Mouse (Mus musculus) intestine, embryonic 15.5 days (tissue): ENCODE results near the gene Efcc1. TPM values are rescaled to one million over a fixed set of nuclear protein-coding genes. Genes with fewer than 3 reads are reported as not detected.

ENCODE experiments used
- ATAC-seq: fragments of 200-750 bp; cut with Nextera tagmentation; 2 replicates; pipeline ENCODE4 v1.8.0; 2017; ENCODE audit warnings: moderate TSS enrichment, moderate library complexity
- H3K27ac ChIP-seq: fragments of 300-500 bp; sonication (generic); 2 replicates; pipeline ENCODE4 v1.5.1; 2015; ENCODE audit warnings: mild to moderate bottlenecking, inconsistent platforms
- H3K27me3 ChIP-seq: fragments of 300-500 bp; sonication (generic); replicated peaks from 2 replicates; pipeline ENCODE4 v1.6.1; 2015; ENCODE audit warnings: inconsistent platforms
- H3K36me3 ChIP-seq: fragments of 300-500 bp; sonication (generic); 2 replicates; pipeline ENCODE4 v1.6.1; 2015; ENCODE audit warnings: inconsistent platforms
- H3K4me1 ChIP-seq: fragments of 300-500 bp; sonication (generic); replicated peaks from 2 replicates; pipeline ENCODE4 v1.6.1; 2015; ENCODE audit warnings: inconsistent platforms
- H3K4me2 ChIP-seq: fragments of 300-500 bp; sonication (generic); replicated peaks from 2 replicates; pipeline ENCODE4 v1.6.1; 2015; ENCODE audit warnings: mild to moderate bottlenecking, inconsistent platforms
- H3K4me3 ChIP-seq: fragments of 300-500 bp; sonication (generic); replicated peaks from 2 replicates; pipeline ENCODE4 v1.5.1; 2015; ENCODE audit warnings: inconsistent platforms
- H3K9ac ChIP-seq: fragments of 300-500 bp; sonication (generic); 2 replicates; pipeline ENCODE4 v1.6.1; 2015; ENCODE audit warnings: inconsistent platforms
- H3K9me3 ChIP-seq: fragments of 300-500 bp; sonication (generic); 2 replicates; pipeline ENCODE4 v1.6.1; 2016; ENCODE audit warnings: inconsistent platforms
- WGBS: fragments of 180-500 bp; shearing (Covaris S2); methylation state at CpG from one replicate; pipeline ENCODE4 v1.1.7; 2015; 5-methylcytosine and 5-hydroxymethylcytosine counted together
- polyA plus RNA-seq: library from polyadenylated mRNA; unstranded; fragments of >200 nt; fragmentation: Nextera tagmentation; extraction: Ambion mirVana; gene quantifications from 2 replicates; pipeline ENCODE4 v1.2.1, GENCODE M21; 2015

The Efcc1 gene
- polyA plus RNA-seq, 1 experiment from 2014 or later, result 1.0 TPM

DNA sequence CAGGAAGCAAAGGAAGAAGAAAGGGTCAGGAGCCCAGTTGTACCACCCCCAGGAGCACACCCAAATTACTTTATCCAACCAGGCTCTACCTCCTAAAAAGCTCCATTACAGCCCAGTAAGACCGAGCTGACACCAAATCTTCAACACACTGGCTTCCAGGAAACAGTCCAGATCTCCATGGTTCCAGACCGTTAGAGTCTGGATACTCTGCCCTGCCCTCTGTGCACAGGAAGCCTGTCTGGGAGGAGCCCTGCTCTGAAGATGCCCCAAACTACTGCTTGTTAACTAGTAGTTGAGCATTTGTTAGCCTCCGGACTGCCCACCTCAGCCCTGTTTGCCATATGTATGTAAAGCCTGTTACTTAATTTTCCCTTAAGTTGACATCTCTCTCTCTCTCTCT is 15.4 kb downstream of the Efcc1 start:
- WGBS, result 57% methylated on average over 3 of the region's 3 CpGs
- ATAC-seq, result no peak

GRCm38 (mm10) chr6:87746849-87747248 is 16.2 kb downstream of the Efcc1 start:
- H3K4me2 ChIP-seq, result no peak overlapping the region
- H3K9ac ChIP-seq, result no peak overlapping the region
- no peaks in the 10 kb centered on the region for H3K27me3 ChIP-seq
- H3K9me3 ChIP-seq, result no peaks in the 10 kb centered on the region
- H3K4me3 ChIP-seq, result no peak overlapping the region
- no peak overlapping the region for H3K27ac ChIP-seq
- ATAC-seq, result peak; percentile 51; the same call in 1 of the 2 replicates
- peaks cover 8% of the 10 kb centered on the region; the same call in 1 of the 2 replicates for H3K4me1 ChIP-seq
- WGBS, result 56% methylated on average over 2 of the region's 2 CpGs
- H3K36me3 ChIP-seq, result no peaks in the 10 kb centered on the region

More for the DNA sequence above, 15.4 kb downstream of the Efcc1 start:
- no peaks in the 10 kb centered on the region for H3K9me3 ChIP-seq
- no peak overlapping the region for H3K27ac ChIP-seq
- no peak overlapping the region for H3K4me3 ChIP-seq
- H3K4me2 ChIP-seq, result no peak overlapping the region
- H3K9ac ChIP-seq, result no peak overlapping the region
- H3K27me3 ChIP-seq, result no peaks in the 10 kb centered on the region
- H3K36me3 ChIP-seq, result no peaks in the 10 kb centered on the region
- peaks cover 8% of the 10 kb centered on the region; the same call in 1 of the 2 replicates for H3K4me1 ChIP-seq

DNA sequence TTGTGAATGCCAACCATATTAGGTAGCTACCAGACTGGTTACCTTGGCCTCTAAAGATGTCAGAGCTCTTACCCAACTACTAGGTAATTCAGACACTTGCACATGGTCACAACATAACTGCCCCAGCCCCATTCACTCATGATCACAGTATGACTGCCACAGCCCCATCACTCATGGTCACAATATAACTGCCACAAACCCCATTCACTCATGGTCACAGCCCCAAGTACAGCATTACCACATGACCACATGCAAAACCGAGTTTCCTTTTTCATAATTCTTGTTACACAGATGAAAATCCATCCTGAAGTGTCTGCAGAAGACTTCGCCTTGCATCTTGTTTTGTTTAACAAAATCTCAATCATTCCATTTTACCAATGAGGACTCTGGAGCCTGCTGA is 17.4 kb downstream of the Efcc1 start:
- no peak overlapping the region for H3K4me2 ChIP-seq
- no peaks in the 10 kb centered on the region for H3K9me3 ChIP-seq
- no peaks in the 10 kb centered on the region; the same call in 1 of the 2 replicates for H3K27me3 ChIP-seq
- 82% methylated on average over 2 of the region's 2 CpGs for WGBS
- no peak overlapping the region for H3K4me3 ChIP-seq
- no peaks in the 10 kb centered on the region for H3K36me3 ChIP-seq
- ATAC-seq, result no peak
- H3K9ac ChIP-seq, result no peak overlapping the region
- no peak overlapping the region for H3K27ac ChIP-seq
- peaks cover 8% of the 10 kb centered on the region; the same call in 1 of the 2 replicates for H3K4me1 ChIP-seq

DNA sequence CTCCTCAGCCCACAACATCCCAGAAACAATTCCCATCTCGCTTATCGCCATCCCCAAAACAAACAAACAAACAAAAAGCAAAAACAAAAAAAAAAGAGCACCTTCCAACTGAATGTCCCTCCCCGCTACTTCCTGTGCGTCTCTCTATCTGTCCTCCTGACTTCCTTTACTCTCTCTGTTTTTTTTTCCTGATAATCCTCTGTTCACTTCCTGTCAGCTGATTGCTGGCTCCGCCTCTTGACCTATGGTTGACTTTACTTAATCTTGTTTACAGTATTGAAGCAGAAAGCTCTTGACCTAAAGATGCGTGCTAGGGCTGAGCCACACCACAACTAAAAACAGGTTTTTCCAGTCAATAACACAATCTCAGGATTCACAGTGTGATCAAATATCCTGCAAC is 17.9 kb downstream of the Efcc1 start:
- Histone ChIP-seq H3K9ac (no peak overlapping the region), H3K27me3 (no peaks in the 10 kb centered on the region; the same call in 1 of the 2 replicates), H3K27ac (no peak overlapping the region), H3K4me2 (no peak overlapping the region), H3K9me3 (no peaks in the 10 kb centered on the region), H3K36me3 (no peaks in the 10 kb centered on the region), H3K4me1 (peaks cover 8% of the 10 kb centered on the region; the same call in 1 of the 2 replicates), H3K4me3 (no peak overlapping the region)
- 79% methylated on average over 6 of the region's 6 CpGs for WGBS
- no peak for ATAC-seq

- Histone ChIP-seq H3K36me3 (no peaks in the 10 kb centered on the region), H3K9ac (no peak overlapping the region), H3K27ac (no peak overlapping the region), H3K4me1 (peaks cover 8% of the 10 kb centered on the region; the same call in 1 of the 2 replicates), H3K4me2 (no peak overlapping the region), H3K27me3 (no peaks in the 10 kb centered on the region; the same call in 1 of the 2 replicates), H3K9me3 (no peaks in the 10 kb centered on the region), H3K4me3 (no peak overlapping the region)
- no peak for ATAC-seq
- 87% methylated on average over 8 of the region's 8 CpGs for WGBS
Measured at GRCm38 (mm10) chr6:87750184-87750910, 19.7 kb downstream of the Efcc1 start.

- Histone ChIP-seq H3K9ac (no peak overlapping the region), H3K4me2 (no peak overlapping the region), H3K9me3 (no peaks in the 10 kb centered on the region), H3K4me3 (no peak overlapping the region), H3K27ac (no peak overlapping the region), H3K4me1 (peaks cover 5% of the 10 kb centered on the region; the same call in 1 of the 2 replicates), H3K27me3 (no peaks in the 10 kb centered on the region; the same call in 1 of the 2 replicates), H3K36me3 (no peaks in the 10 kb centered on the region)
- WGBS, result 84% methylated on average over 6 of the region's 6 CpGs
- ATAC-seq, result no peak
Measured at GRCm38 (mm10) chr6:87751574-87751973, 20.9 kb downstream of the Efcc1 start.

DNA sequence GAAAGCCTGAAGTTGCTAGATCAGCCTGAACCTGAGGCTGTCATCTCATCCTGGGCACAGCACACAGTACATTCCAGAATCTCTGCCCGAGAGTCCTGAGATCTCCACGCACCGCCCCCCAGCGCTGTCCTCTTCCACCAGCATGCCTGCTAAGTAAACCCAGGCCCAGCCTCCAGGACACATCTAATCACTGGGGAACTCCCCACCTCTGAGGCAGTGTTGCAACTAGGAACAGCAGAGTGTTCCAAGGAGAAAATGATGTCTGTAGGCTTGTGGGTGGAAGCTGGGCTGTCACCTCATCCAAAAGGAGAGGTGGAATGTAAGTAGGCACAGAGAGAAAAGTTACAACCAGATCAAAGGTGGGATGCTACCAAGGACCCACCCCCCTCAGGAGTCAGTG is 24.5 kb downstream of the Efcc1 start:
- Histone ChIP-seq H3K36me3 (no peaks in the 10 kb centered on the region), H3K4me1 (0 out of 2 replicates have a peak, but pooled peaks cover 3% of the 10 kb centered on the region), H3K9ac (no peak overlapping the region), H3K9me3 (no peaks in the 10 kb centered on the region), H3K4me3 (no peak overlapping the region), H3K27ac (no peak overlapping the region), H3K27me3 (no peaks in the 10 kb centered on the region; the same call in 1 of the 2 replicates), H3K4me2 (no peak overlapping the region)
- WGBS, result 91% methylated on average over 4 of the region's 4 CpGs
- ATAC-seq, result no peak

DNA sequence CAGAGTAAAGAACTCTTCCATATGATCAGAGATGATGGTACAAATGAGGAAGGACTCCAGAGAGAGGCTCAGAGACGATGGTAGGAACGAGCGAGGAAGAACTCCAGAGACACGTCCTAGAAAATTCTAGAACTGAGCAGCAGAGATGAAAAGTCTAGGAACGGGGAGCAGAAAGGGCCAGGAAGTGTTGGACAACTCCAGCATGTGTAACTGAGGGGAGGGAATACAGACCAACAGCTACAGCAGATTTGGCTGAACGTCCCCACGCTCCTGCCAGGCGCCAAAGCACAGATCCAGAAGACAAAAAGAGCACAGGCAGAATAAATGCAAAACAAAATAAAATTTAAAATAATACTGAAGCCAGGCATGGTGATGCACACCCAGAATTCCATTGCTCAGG is 26.2 kb downstream of the Efcc1 start:
- no peak overlapping the region for H3K4me3 ChIP-seq
- H3K9ac ChIP-seq, result no peak overlapping the region
- H3K27ac ChIP-seq, result no peak overlapping the region
- no peaks in the 10 kb centered on the region; the same call in 1 of the 2 replicates for H3K27me3 ChIP-seq
- no peak overlapping the region for H3K4me2 ChIP-seq
- no peaks in the 10 kb centered on the region for H3K36me3 ChIP-seq
- 92% methylated on average over 8 of the region's 8 CpGs for WGBS
- H3K4me1 ChIP-seq, result 0 out of 2 replicates have a peak, but pooled peaks cover 3% of the 10 kb centered on the region
- no peaks in the 10 kb centered on the region for H3K9me3 ChIP-seq
- ATAC-seq, result no peak

- Histone ChIP-seq H3K4me1 (0 out of 2 replicates have a peak, but pooled peaks cover 3% of the 10 kb centered on the region), H3K4me3 (no peak overlapping the region), H3K9me3 (no peaks in the 10 kb centered on the region), H3K27ac (no peak overlapping the region), H3K36me3 (no peaks in the 10 kb centered on the region), H3K4me2 (no peak overlapping the region), H3K27me3 (no peaks in the 10 kb centered on the region), H3K9ac (no peak overlapping the region)
- ATAC-seq, result 0 out of 2 replicates have a peak, but pooled peaks have one; percentile 25
- WGBS, result 45% methylated on average over 3 of the region's 3 CpGs
Measured at GRCm38 (mm10) chr6:87759404-87759803, 28.7 kb downstream of the Efcc1 start.

GRCm38 (mm10) chr6:87759850-87760249 is 29.2 kb downstream of the Efcc1 start:
- Histone ChIP-seq H3K27ac (no peak overlapping the region), H3K4me1 (0 out of 2 replicates have a peak, but pooled peaks cover 3% of the 10 kb centered on the region), H3K4me3 (no peak overlapping the region), H3K4me2 (no peak overlapping the region), H3K27me3 (no peaks in the 10 kb centered on the region), H3K9me3 (no peaks in the 10 kb centered on the region), H3K9ac (no peak overlapping the region), H3K36me3 (no peaks in the 10 kb centered on the region)
- 43% methylated on average over 3 of the region's 3 CpGs for WGBS
- no peak; the same call in 1 of the 2 replicates for ATAC-seq

DNA sequence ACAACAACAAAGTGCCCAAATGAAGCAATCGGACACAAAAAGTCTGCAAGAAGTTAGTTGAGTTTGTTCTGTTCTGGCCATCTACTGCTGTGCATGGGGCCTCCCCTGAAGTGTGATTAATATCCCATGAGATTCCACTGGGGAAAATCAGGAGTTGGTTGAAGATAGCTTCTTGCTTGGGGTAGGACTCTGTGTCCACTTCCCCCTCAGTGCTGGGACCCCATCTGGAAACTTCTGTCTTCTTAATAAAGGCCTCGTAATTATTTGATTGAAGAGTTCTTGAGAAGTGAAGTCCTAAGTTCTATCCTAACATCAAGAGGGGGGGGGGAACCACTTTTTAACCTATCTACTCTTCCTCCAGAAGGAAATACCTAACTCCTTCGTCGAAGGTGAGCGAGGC is 31.5 kb downstream of the Efcc1 start:
- no peak overlapping the region for H3K4me3 ChIP-seq
- H3K9ac ChIP-seq, result no peak overlapping the region
- ATAC-seq, result no peak
- H3K36me3 ChIP-seq, result no peaks in the 10 kb centered on the region
- H3K9me3 ChIP-seq, result no peaks in the 10 kb centered on the region
- H3K4me1 ChIP-seq, result 0 out of 2 replicates have a peak, but pooled peaks cover 3% of the 10 kb centered on the region
- no peak overlapping the region for H3K27ac ChIP-seq
- 79% methylated on average over 5 of the region's 5 CpGs for WGBS
- no peak overlapping the region for H3K4me2 ChIP-seq
- H3K27me3 ChIP-seq, result no peaks in the 10 kb centered on the region

GRCm38 (mm10) chr6:87763376-87764280 is 33.0 kb downstream of the Efcc1 start:
- ATAC-seq, result peak; percentile 71; the same call in 1 of the 2 replicates
- 71% methylated on average over 4 of the region's 4 CpGs for WGBS

More at GRCm38 (mm10) chr6:87763376-87764280, 33.0 kb downstream of the Efcc1 start:
- Histone ChIP-seq H3K4me3 (no peak overlapping the region), H3K4me1 (0 out of 2 replicates have a peak, but pooled peaks cover 3% of the 10 kb centered on the region), H3K36me3 (no peaks in the 10 kb centered on the region), H3K9ac (no peak overlapping the region), H3K27me3 (no peaks in the 10 kb centered on the region), H3K9me3 (no peaks in the 10 kb centered on the region), H3K27ac (no peak overlapping the region), H3K4me2 (no peak overlapping the region)
